Mouse (Mus musculus): ENCODE data around the gene Rab12. TPM values are rescaled to one million over a fixed set of nuclear protein-coding genes. Genes with fewer than 3 reads are reported as not detected.

The Rab12 gene
- polyA plus RNA-seq, 1 experiment from 2014 or later = 51.0 TPM

DNA sequence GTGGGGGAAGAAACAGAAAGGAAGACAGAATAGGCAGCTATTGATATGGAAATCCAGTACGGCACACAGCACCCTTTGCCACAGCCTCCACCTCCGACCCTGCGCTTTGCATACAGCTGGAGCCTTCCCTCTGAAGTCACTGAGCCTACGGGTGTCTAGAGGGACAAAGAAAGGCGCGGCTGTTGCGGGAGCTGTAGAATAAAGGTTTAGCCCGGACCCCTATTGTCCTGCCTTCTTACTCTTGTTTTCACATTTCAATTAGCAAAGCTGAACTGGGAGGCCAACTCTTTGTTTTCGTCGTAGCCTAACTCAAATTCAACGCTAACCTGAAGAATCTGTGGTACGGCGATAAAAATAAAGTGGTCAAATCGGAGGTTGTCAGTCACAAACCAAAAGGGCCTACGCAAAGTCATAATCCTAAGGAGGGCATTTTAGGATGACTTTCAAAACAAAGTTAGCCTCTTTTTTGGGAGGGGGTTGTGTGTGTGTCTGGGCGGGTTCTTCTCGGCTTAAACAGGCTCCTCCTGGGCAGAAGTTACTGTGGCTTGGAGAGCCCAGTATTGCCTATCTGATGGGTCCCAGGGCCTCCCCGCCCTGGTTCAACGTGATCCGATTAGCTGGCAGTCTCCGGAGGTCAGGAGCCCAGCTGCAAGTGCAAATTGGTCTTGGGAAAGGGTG, 39.6 kb downstream of the Rab12 start:
- Histone ChIP-seq H3K4me3 (replicated peaks; ENCODE audit: low read depth, low read length) (peak overlapping the region; percentile 16; the same call in 1 of the 2 replicates), H3K9ac (ENCODE audit: low read depth, low read length) (no peak overlapping the region), H3K27me3 (ENCODE audit: insufficient read depth, low read length) (0 out of 2 replicates have a peak, but pooled peaks cover 6% of the 10 kb centered on the region), H3K36me3 (ENCODE audit: insufficient read depth, low read length) (no peaks in the 10 kb centered on the region), H3K4me2 (ENCODE audit: low read length) (peak overlapping the region; percentile 39), H3K27ac (no peak overlapping the region), H3K4me1 (replicated peaks; ENCODE audit: insufficient read depth, low read length) (no peaks in the 10 kb centered on the region), H3K9me3 (replicated peaks; ENCODE audit: low read length) (no peaks in the 10 kb centered on the region)
- DNase-seq (ENCODE audit: low spot score) (peak; percentile 62), ATAC-seq (replicated peaks; ENCODE audit: low FRiP score, low read depth) (0 out of 2 replicates have a peak, but pooled peaks have one; percentile 2)
- WGBS = 16% methylated on average over 21 of the region's 21 CpGs
- no peak for TF ChIP-seq CTCF (IDR thresholded peaks at IDR 0.05; ENCODE audit: low read depth)

DNA sequence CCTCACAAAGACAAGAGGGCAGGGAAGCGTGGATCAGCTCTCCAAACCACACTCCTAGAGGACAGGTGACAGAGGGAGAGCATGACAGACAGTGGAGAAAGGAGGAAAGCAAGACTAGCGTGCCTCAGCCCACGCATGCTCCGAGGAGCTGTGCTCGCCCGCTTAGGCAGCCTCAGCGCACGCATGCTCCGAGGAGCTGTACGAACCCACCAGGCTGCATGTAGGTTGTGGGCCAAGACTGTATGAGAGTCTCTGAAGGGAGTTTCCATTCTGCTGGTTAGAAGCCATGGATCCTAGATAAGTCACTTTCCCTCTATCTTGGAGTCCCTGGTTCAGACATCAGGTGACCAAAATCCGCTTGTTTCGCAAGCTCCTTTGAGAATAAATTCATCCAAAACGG, 40.2 kb downstream of the Rab12 start:
- Histone ChIP-seq H3K27me3 (ENCODE audit: insufficient read depth, low read length) (0 out of 2 replicates have a peak, but pooled peaks cover 6% of the 10 kb centered on the region), H3K27ac (no peak overlapping the region), H3K36me3 (ENCODE audit: insufficient read depth, low read length) (no peaks in the 10 kb centered on the region), H3K4me2 (ENCODE audit: low read length) (peak overlapping the region; percentile 39), H3K9me3 (replicated peaks; ENCODE audit: low read length) (no peaks in the 10 kb centered on the region), H3K4me1 (replicated peaks; ENCODE audit: insufficient read depth, low read length) (no peaks in the 10 kb centered on the region), H3K9ac (ENCODE audit: low read depth, low read length) (no peak overlapping the region), H3K4me3 (replicated peaks; ENCODE audit: low read depth, low read length) (peak overlapping the region; percentile 16; the same call in 1 of the 2 replicates)
- no peak for TF ChIP-seq CTCF (IDR thresholded peaks at IDR 0.05; ENCODE audit: low read depth)
- 19% methylated on average over 13 of the region's 13 CpGs for WGBS
- no peak for ATAC-seq (replicated peaks; ENCODE audit: low FRiP score, low read depth)
- DNase-seq (ENCODE audit: low spot score) = no peak

DNA sequence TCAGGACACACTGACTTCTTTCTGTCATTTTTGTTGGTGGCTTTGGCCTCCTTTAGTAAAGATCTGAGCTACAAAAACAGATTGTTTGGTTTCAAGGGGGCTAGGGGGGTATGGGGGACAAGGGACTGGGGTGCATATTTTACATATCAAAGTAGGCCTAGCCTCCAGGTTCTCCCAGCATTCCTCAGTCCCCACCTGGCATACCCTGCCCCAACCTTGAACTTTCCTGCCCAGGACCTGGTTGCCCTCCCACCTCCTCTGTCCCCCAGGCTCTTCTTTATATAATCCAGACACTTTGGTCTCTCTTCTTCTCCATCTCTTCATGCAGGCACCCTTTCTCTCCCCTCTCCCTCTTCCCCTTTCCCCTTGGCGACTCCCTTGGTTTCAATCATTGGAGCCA, 46.3 kb downstream of the Rab12 start:
- Histone ChIP-seq H3K27me3 (ENCODE audit: insufficient read depth, low read length) (no peaks in the 10 kb centered on the region), H3K9me3 (replicated peaks; ENCODE audit: low read length) (no peaks in the 10 kb centered on the region), H3K4me2 (ENCODE audit: low read length) (no peak overlapping the region), H3K27ac (no peak overlapping the region), H3K4me3 (replicated peaks; ENCODE audit: low read depth, low read length) (no peak overlapping the region), H3K36me3 (ENCODE audit: insufficient read depth, low read length) (no peaks in the 10 kb centered on the region), H3K9ac (ENCODE audit: low read depth, low read length) (no peak overlapping the region), H3K4me1 (replicated peaks; ENCODE audit: insufficient read depth, low read length) (no peaks in the 10 kb centered on the region)
- WGBS = 83% methylated on average over 1 of the region's 1 CpGs
- DNase-seq (ENCODE audit: low spot score) (no peak), ATAC-seq (replicated peaks; ENCODE audit: low FRiP score, low read depth) (no peak)
- no peak for TF ChIP-seq CTCF (IDR thresholded peaks at IDR 0.05; ENCODE audit: low read depth)

DNA sequence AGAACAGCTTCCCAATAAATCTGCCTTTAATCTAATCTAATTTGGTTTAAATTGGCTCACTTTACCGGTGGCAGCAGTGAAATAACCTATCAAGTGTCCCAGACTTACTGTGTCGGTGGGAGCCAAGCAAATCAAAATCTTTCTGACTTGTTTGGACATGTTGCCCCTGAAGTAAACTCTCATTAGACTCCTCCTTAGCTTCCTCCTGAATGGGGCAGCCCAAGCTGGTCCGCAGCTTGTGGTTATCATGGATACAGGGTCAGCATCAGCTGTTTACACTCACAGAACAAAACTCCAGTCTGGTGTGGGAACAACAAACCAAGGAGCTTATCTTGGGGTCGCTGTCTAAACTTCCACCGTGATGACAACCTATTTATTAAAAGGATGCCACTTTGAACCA, 47.8 kb downstream of the Rab12 start:
- H3K36me3 ChIP-seq (ENCODE audit: insufficient read depth, low read length) = no peaks in the 10 kb centered on the region
- H3K9me3 ChIP-seq (replicated peaks; ENCODE audit: low read length) = no peaks in the 10 kb centered on the region
- no peak overlapping the region for H3K4me3 ChIP-seq (replicated peaks; ENCODE audit: low read depth, low read length)
- H3K9ac ChIP-seq (ENCODE audit: low read depth, low read length) = no peak overlapping the region
- WGBS = 52% methylated on average over 5 of the region's 5 CpGs
- no peak overlapping the region for H3K4me2 ChIP-seq (ENCODE audit: low read length)
- no peaks in the 10 kb centered on the region for H3K27me3 ChIP-seq (ENCODE audit: insufficient read depth, low read length)
- TF ChIP-seq CTCF (IDR thresholded peaks at IDR 0.05; ENCODE audit: low read depth) = no peak
- ATAC-seq (replicated peaks; ENCODE audit: low FRiP score, low read depth) (no peak), DNase-seq (ENCODE audit: low spot score) (no peak)
- no peak overlapping the region for H3K27ac ChIP-seq
- no peaks in the 10 kb centered on the region for H3K4me1 ChIP-seq (replicated peaks; ENCODE audit: insufficient read depth, low read length)

DNA sequence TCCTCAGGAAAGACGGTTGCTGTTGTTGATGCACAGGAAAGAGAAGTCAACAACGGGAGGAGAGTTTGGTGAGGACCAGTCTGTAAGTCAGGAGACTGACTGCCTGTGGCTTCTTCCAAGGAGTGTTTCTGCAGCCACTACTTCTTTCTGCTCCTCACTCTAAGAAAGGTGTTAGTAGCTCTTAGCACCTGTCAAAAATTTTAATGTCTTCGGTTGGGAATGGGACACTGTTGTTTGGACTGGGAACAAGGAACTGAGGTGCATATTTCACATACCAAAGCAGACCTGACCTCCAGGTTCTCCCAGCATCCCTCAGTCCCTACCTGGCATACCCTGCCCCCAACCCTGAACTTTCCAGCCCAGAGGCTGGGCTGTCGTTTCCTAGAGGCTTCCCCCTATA, 48.3 kb downstream of the Rab12 start:
- no peak overlapping the region for H3K27ac ChIP-seq
- no peaks in the 10 kb centered on the region for H3K4me1 ChIP-seq (replicated peaks; ENCODE audit: insufficient read depth, low read length)
- H3K4me2 ChIP-seq (ENCODE audit: low read length) = no peak overlapping the region
- H3K9ac ChIP-seq (ENCODE audit: low read depth, low read length) = no peak overlapping the region
- ATAC-seq (replicated peaks; ENCODE audit: low FRiP score, low read depth) (no peak), DNase-seq (ENCODE audit: low spot score) (no peak)
- H3K4me3 ChIP-seq (replicated peaks; ENCODE audit: low read depth, low read length) = no peak overlapping the region
- H3K36me3 ChIP-seq (ENCODE audit: insufficient read depth, low read length) = no peaks in the 10 kb centered on the region
- no peaks in the 10 kb centered on the region for H3K9me3 ChIP-seq (replicated peaks; ENCODE audit: low read length)
- no peaks in the 10 kb centered on the region for H3K27me3 ChIP-seq (ENCODE audit: insufficient read depth, low read length)
- 77% methylated on average over 4 of the region's 4 CpGs for WGBS
- no peak for TF ChIP-seq CTCF (IDR thresholded peaks at IDR 0.05; ENCODE audit: low read depth)

DNA sequence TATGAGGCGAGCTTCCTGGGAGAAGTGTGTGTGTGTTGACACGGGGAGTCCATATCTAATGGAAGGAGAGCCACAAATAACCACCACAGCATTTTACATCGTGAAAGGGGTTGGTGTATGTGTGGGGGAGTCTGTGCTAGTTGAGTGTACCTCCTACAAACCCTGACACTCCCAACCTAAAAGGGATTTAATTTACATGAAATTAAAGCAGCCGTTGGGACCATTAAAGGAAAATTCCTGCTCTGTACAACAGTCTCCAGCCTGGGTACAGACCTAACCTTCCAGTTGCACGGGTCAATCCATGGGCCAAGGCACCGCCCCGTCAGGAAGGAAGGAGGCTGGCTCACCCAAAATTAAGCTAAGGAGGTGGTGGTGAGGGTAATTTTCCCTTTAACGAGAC, 49.5 kb downstream of the Rab12 start:
- no peak for TF ChIP-seq CTCF (IDR thresholded peaks at IDR 0.05; ENCODE audit: low read depth)
- H3K4me2 ChIP-seq (ENCODE audit: low read length) = no peak overlapping the region
- H3K4me1 ChIP-seq (replicated peaks; ENCODE audit: insufficient read depth, low read length) = no peaks in the 10 kb centered on the region
- WGBS = 30% methylated on average over 8 of the region's 8 CpGs
- H3K36me3 ChIP-seq (ENCODE audit: insufficient read depth, low read length) = no peaks in the 10 kb centered on the region
- no peaks in the 10 kb centered on the region for H3K9me3 ChIP-seq (replicated peaks; ENCODE audit: low read length)
- no peak overlapping the region for H3K9ac ChIP-seq (ENCODE audit: low read depth, low read length)
- H3K27me3 ChIP-seq (ENCODE audit: insufficient read depth, low read length) = no peaks in the 10 kb centered on the region
- DNase-seq (ENCODE audit: low spot score) (peak; percentile 35), ATAC-seq (replicated peaks; ENCODE audit: low FRiP score, low read depth) (no peak; the same call in 1 of the 2 replicates)
- 0 out of 2 replicates have a peak overlapping the region, but pooled peaks have one; percentile 38 for H3K27ac ChIP-seq
- H3K4me3 ChIP-seq (replicated peaks; ENCODE audit: low read depth, low read length) = no peak overlapping the region

Data from kidney, postnatal 0 days (tissue).